Mouse (Mus musculus): ENCODE measurements at regions not wholly inside any gene's neighbourhood (a gene's known extent, or its start where the extent isn't known, plus 50 kb on each side); places are given as distances from the start of the nearest gene placed in this dataset.

GRCm38 (mm10) chr13:116706401-116707330, 318.7 kb downstream of the Parp8 start:
- no peak for TF ChIP-seq MYOD1 (IDR thresholded peaks at IDR 0.05; ENCODE audit: control insufficient read depth in 1 of 3, insufficient read length in 2 of 3, low read depth in 2 of 3)
- no peak for TF ChIP-seq MYOG (IDR thresholded peaks at IDR 0.05; ENCODE audit: control insufficient read depth in 1 of 3, insufficient read depth in 1 of 3, insufficient read length in 2 of 3, low read depth in 2 of 3)
- TF ChIP-seq REST (IDR thresholded peaks at IDR 0.05; ENCODE audit: insufficient read depth, insufficient read length): no peak
- TF ChIP-seq MAX (IDR thresholded peaks at IDR 0.05; ENCODE audit: low read depth): no peak
- no peak for TF ChIP-seq E2F4 (IDR thresholded peaks at IDR 0.05; ENCODE audit: insufficient read depth)
- TF ChIP-seq USF1 (IDR thresholded peaks at IDR 0.05; ENCODE audit: low read depth): no peak
- Histone ChIP-seq H3K36me3 (ENCODE audit: control insufficient read depth, insufficient read depth) (no peaks in the 10 kb centered on the region), H3K4me3 (no peak overlapping the region), H3K27me3 (ENCODE audit: control insufficient read depth, insufficient read depth, insufficient read length) (no peaks in the 10 kb centered on the region), H3ac (ENCODE audit: control insufficient read depth, insufficient read length) (no peak overlapping the region), H3K4me2 (ENCODE audit: low read depth) (no peak overlapping the region), H3K79me2 (ENCODE audit: control insufficient read depth, insufficient read depth) (no peaks in the 10 kb centered on the region)

GRCm38 (mm10) chr13:116705611-116706386, 319.5 kb downstream of the Parp8 start:
- no peaks in the 10 kb centered on the region for H3K79me2 ChIP-seq (ENCODE audit: control insufficient read depth, insufficient read depth)
- H3K4me3 ChIP-seq: no peak overlapping the region
- no peak for TF ChIP-seq POLR2A (IDR thresholded peaks at IDR 0.05; ENCODE audit: insufficient read length, low read depth)
- TF ChIP-seq POLR2AphosphoS2 (IDR thresholded peaks at IDR 0.05; ENCODE audit: insufficient read length, low read depth): no peak
- TF ChIP-seq MYOD1 (IDR thresholded peaks at IDR 0.05; ENCODE audit: control insufficient read depth in 1 of 3, insufficient read length in 2 of 3, low read depth in 2 of 3): no peak
- TF ChIP-seq TCF12 (IDR thresholded peaks at IDR 0.05; ENCODE audit: insufficient read depth, poor library complexity, severe bottlenecking): no peak
- no peak for TF ChIP-seq TCF3 (IDR thresholded peaks at IDR 0.05; ENCODE audit: insufficient read length, low read depth)

DNA sequence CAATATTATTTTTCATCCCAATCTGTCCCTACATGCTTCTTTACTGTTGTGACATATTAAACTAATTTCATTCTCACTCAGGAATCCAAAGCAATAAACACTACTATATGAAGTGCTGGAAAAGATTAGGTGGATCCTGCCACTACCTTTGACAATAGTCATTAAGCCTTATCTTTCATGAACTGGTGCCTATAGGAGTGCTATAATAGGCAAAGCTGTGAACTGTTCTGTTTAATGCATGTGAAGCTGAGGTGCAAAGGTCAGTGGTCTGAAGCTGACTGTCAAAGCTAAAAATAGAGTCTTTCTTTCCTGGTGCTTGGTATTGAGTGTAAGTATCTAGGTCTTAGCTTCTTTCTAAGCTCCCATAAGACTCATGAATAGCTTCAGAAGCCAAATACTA, 336.6 kb downstream of the Parp8 start:
- no peak overlapping the region for H3ac ChIP-seq (ENCODE audit: control insufficient read depth, insufficient read length)
- TF ChIP-seq MYOG (IDR thresholded peaks at IDR 0.05; ENCODE audit: control insufficient read depth in 1 of 3, insufficient read depth in 1 of 3, insufficient read length in 2 of 3, low read depth in 2 of 3) (no peak), REST (IDR thresholded peaks at IDR 0.05; ENCODE audit: insufficient read depth, insufficient read length) (no peak), MAX (IDR thresholded peaks at IDR 0.05; ENCODE audit: low read depth) (no peak), CEBPB (IDR thresholded peaks at IDR 0.05; ENCODE audit: insufficient read depth, poor library complexity, severe bottlenecking) (no peak), SRF (IDR thresholded peaks at IDR 0.05; ENCODE audit: control insufficient read depth, insufficient read length, low read depth) (no peak), POLR2AphosphoS2 (IDR thresholded peaks at IDR 0.05; ENCODE audit: insufficient read length, low read depth) (no peak), USF1 (IDR thresholded peaks at IDR 0.05; ENCODE audit: low read depth) (no peak), MYOD1 (IDR thresholded peaks at IDR 0.05; ENCODE audit: control insufficient read depth in 1 of 3, insufficient read length in 2 of 3, low read depth in 2 of 3) (no peak), E2F4 (IDR thresholded peaks at IDR 0.05; ENCODE audit: insufficient read depth) (no peak), TCF12 (IDR thresholded peaks at IDR 0.05; ENCODE audit: insufficient read depth, poor library complexity, severe bottlenecking) (no peak), TCF3 (IDR thresholded peaks at IDR 0.05; ENCODE audit: insufficient read length, low read depth) (no peak), POLR2A (IDR thresholded peaks at IDR 0.05; ENCODE audit: insufficient read length, low read depth) (no peak)
- H3K4me3 ChIP-seq: no peak overlapping the region
- no peaks in the 10 kb centered on the region for H3K27me3 ChIP-seq (ENCODE audit: control insufficient read depth, insufficient read depth, insufficient read length)
- H3K4me2 ChIP-seq (ENCODE audit: low read depth): no peak overlapping the region
- H3K36me3 ChIP-seq (ENCODE audit: control insufficient read depth, insufficient read depth): no peaks in the 10 kb centered on the region
- no peaks in the 10 kb centered on the region for H3K79me2 ChIP-seq (ENCODE audit: control insufficient read depth, insufficient read depth)

More at GRCm38 (mm10) chr13:116705611-116706386, 319.5 kb downstream of the Parp8 start:
- no peak overlapping the region for H3ac ChIP-seq (ENCODE audit: control insufficient read depth, insufficient read length)
- H3K36me3 ChIP-seq (ENCODE audit: control insufficient read depth, insufficient read depth): no peaks in the 10 kb centered on the region
- H3K27me3 ChIP-seq (ENCODE audit: control insufficient read depth, insufficient read depth, insufficient read length): no peaks in the 10 kb centered on the region
- H3K4me2 ChIP-seq (ENCODE audit: low read depth): no peak overlapping the region

All from myocyte (in vitro differentiated cells).